Mouse (Mus musculus) erythroblast, embryonic 14.5 days (primary cell): Measurements from ENCODE around the gene Pitpnm2.

ENCODE experiments used
- GATA1 ChIP-seq: IDR thresholded peaks from 2 replicates; pipeline ENCODE4 v1.6.1; 2012; ENCODE audit warnings: low read length, inconsistent platforms, mixed read lengths
- TAL1 ChIP-seq: IDR thresholded peaks from 3 replicates; pipeline ENCODE4 v1.6.1; 2012; ENCODE audit warnings: low read length, inconsistent platforms, mixed read lengths

DNA sequence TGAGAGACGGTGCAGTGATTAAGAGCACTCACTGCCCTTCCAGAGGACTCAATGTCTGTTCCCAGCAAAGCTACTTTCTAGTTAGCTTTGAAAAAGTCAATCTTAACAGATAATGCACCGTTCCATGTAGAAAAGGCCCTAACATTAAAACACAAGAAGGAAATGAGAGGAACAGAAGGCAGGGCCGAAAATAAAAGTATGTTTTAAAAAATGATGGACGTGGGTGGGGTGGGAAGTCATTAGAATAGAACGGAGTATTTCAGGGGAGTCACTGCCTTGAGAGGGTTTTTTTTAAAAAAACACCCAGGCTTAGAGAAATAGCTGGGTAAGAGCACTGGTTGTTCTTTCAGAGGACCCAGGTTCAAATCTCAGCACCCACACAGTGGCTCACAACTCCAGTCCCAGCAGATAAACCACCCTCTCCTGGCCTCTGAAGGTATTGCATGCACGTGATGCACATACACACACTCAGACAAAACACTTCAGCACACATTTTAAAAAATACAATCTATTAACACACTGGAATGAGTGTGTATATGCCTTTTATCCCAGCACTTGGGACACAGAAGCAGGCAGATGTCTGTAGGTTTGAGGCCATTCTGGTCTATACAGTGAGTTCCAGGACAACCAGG is 38.2 kb upstream of the Pitpnm2 start:
- TF ChIP-seq TAL1 (no peak), GATA1 (no peak)
